ENCODE assay signal across 11 mouse cellular contexts in genomic region chr12:3811596-3811995, GRCm38 (mm10). TPM values are rescaled to one million over a fixed set of nuclear protein-coding genes. Genes with fewer than 3 reads are reported as not detected.
A peak's percentile ranks its signal among the peaks of the same experiment; 100 is the strongest.
DNase-seq lines count a peak whose midpoint lies in the region; ATAC-seq lines count a peak whose summit lies in the region.
"Had no signal": no experiment of that assay in that cellular context is flagged by ENCODE, and none has a peak within 500 bp of the region (broad histone marks: within the 10 kb centered on the region; RNA-seq: fewer than 3 reads in every experiment).

No protein-coding gene starts in this region.

- no peak for ATAC-seq in heart, embryonic 13.5 days (ENCODE audit: extremely low read depth, insufficient number of reproducible peaks, low FRiP score, low TSS enrichment)
- ATAC-seq in megakaryocyte, adult 5-6 weeks (ENCODE audit: poor library complexity, severe bottlenecking) = no peak
- no peak for ATAC-seq in intestine, embryonic 16.5 days
- ATAC-seq in neural tube, embryonic 15.5 days (ENCODE audit: low FRiP score) = no peak
- no peak for ATAC-seq in frontal cortex, adult (ENCODE audit: low TSS enrichment)
- ATAC-seq: forebrain, embryonic 14.5 days had no signal

- peaks cover 15% of the 10 kb centered on the region for H3K36me3 ChIP-seq in heart, embryonic 13.5 days
- H3K36me3 ChIP-seq in megakaryocyte, embryonic 14.5 days (replicated peaks; ENCODE audit: low read length) = peaks cover 47% of the 10 kb centered on the region
- H3K36me3 ChIP-seq in intestine, embryonic 16.5 days (ENCODE audit: control insufficient read depth, insufficient read depth, low read length) = 0 out of 2 replicates have a peak, but pooled peaks cover 2% of the 10 kb centered on the region
- no peaks in the 10 kb centered on the region for H3K36me3 ChIP-seq in neural tube, embryonic 15.5 days

- H3K4me1 ChIP-seq in heart, embryonic 13.5 days = peaks cover 80% of the 10 kb centered on the region
- H3K4me1 ChIP-seq in megakaryocyte, embryonic 14.5 days = peaks cover 85% of the 10 kb centered on the region
- H3K4me1 ChIP-seq in intestine, embryonic 16.5 days (ENCODE audit: control insufficient read depth, insufficient read depth, low read length) = peaks cover 56% of the 10 kb centered on the region
- peaks cover 66% of the 10 kb centered on the region for H3K4me1 ChIP-seq in neural tube, embryonic 15.5 days

- 0 out of 2 replicates have a peak overlapping the region, but pooled peaks have one; percentile 14 for H3K4me3 ChIP-seq in heart, embryonic 13.5 days
- H3K4me3 ChIP-seq in megakaryocyte, embryonic 14.5 days (replicated peaks) = peak overlapping the region; percentile 82
- H3K4me3 ChIP-seq in intestine, embryonic 16.5 days (ENCODE audit: low read length) = no peak overlapping the region
- H3K4me3 ChIP-seq in neural tube, embryonic 15.5 days (replicated peaks) = no peak overlapping the region
- H3K4me3 ChIP-seq: myocyte had no signal

- no peaks in the 10 kb centered on the region for H3K27me3 ChIP-seq in heart, embryonic 13.5 days (replicated peaks)
- H3K27me3 ChIP-seq in megakaryocyte, embryonic 14.5 days (replicated peaks) = no peaks in the 10 kb centered on the region
- H3K27me3 ChIP-seq in intestine, embryonic 16.5 days (replicated peaks; ENCODE audit: control insufficient read depth, insufficient read depth, low read length) = no peaks in the 10 kb centered on the region
- no peaks in the 10 kb centered on the region for H3K27me3 ChIP-seq in neural tube, embryonic 15.5 days (replicated peaks)

- peak overlapping the region; percentile 60; the same call in 1 of the 2 replicates for H3K9ac ChIP-seq in heart, embryonic 13.5 days
- H3K9ac ChIP-seq in intestine, embryonic 16.5 days (ENCODE audit: low read depth, low read length) = peak overlapping the region; percentile 52
- H3K9ac ChIP-seq in neural tube, embryonic 15.5 days (replicated peaks) = no peak overlapping the region

- no peak for DNase-seq in heart, postnatal 25 days (ENCODE audit: low spot score)
- no peak for DNase-seq in urinary bladder, adult 2 months (ENCODE audit: low spot score)
- DNase-seq: thymus, postnatal 25 days had no signal

- H3K4me2 ChIP-seq in heart, embryonic 13.5 days = peak overlapping the region; percentile 73
- peak overlapping the region; percentile 1; the same call in 1 of the 2 replicates for H3K4me2 ChIP-seq in intestine, embryonic 16.5 days (ENCODE audit: low read depth, low read length)
- H3K4me2 ChIP-seq in neural tube, embryonic 15.5 days = peak overlapping the region; percentile 82

- intact Hi-C loops in heart, postnatal 25 days (cut with DNase I) = loop anchor here (2.0 kb wide), 1 partner anchor 21 kb away; no protein-coding TSS in a partner anchor

- H3K9me3 ChIP-seq in heart, embryonic 13.5 days = no peaks in the 10 kb centered on the region
- no peaks in the 10 kb centered on the region for H3K9me3 ChIP-seq in megakaryocyte, embryonic 14.5 days
- no peaks in the 10 kb centered on the region for H3K9me3 ChIP-seq in intestine, embryonic 16.5 days (ENCODE audit: control insufficient read depth, low read length)
- no peaks in the 10 kb centered on the region for H3K9me3 ChIP-seq in neural tube, embryonic 15.5 days (replicated peaks)

- peak overlapping the region; percentile 62 for H3K27ac ChIP-seq in heart, embryonic 13.5 days (replicated peaks)
- H3K27ac ChIP-seq in intestine, embryonic 16.5 days (ENCODE audit: low read length) = peak overlapping the region; percentile 47; the same call in 1 of the 2 replicates
- H3K27ac ChIP-seq in neural tube, embryonic 15.5 days (replicated peaks) = peak overlapping the region; percentile 25; the same call in 1 of the 2 replicates

- 31% methylated on average over 5 of the region's 5 CpGs for WGBS in heart, embryonic 13.5 days
- WGBS in intestine, embryonic 16.5 days = 20% methylated on average over 5 of the region's 5 CpGs
- WGBS in neural tube, embryonic 15.5 days = 37% methylated on average over 5 of the region's 5 CpGs

RNA-seq across cellular contexts. Expression of gene Dnmt3a, which starts 5.8 kb away (rescaled TPM):
- polyA plus RNA-seq in heart, embryonic 13.5 days (2015; fragmentation: Nextera tagmentation; extraction: Ambion mirVana) = 94.2 and 108 TPM in 2 replicates
- 10 to 100 TPM; 85.3 to 95.1 TPM for total RNA-seq in heart, postnatal 25 days (2021)
- polyA plus RNA-seq in megakaryocyte, embryonic 14.5 days (2012; ENCODE audit: insufficient read depth, low replicate concordance) = 27.5 and 30.1 TPM in 2 replicates
- total RNA-seq in megakaryocyte, adult 5-6 weeks (2015) = 3.5 and 5.5 TPM in 2 replicates
- total RNA-seq in megakaryocyte, adult 5-6 weeks (2017) = 5.3 and 13.8 TPM in 2 replicates
- 52.8 and 53.8 TPM in 2 replicates for polyA plus RNA-seq in intestine, embryonic 16.5 days (2015; fragmentation: Nextera tagmentation; extraction: Ambion mirVana)
- 116 and 134 TPM in 2 replicates for polyA plus RNA-seq in neural tube, embryonic 15.5 days (2015; fragmentation: Nextera tagmentation; extraction: Ambion mirVana)
- 14.8 and 16.6 TPM in 2 replicates for polyA plus RNA-seq in urinary bladder, adult 2 months (2012; rRNA removed)

Comparison
In these comparisons a context has a peak if more than half of its experiments do, and no peak if none do; other contexts are left out.
1. H3K4me2 ChIP-seq: peak in every context shown above with its lines; median percentile 82 in neural tube, embryonic 15.5 days; 73 in heart, embryonic 13.5 days; 1 in intestine, embryonic 16.5 days.
2. H3K4me3 ChIP-seq: peak in heart, embryonic 13.5 days (single experiment) and megakaryocyte, embryonic 14.5 days (single experiment); none in intestine, embryonic 16.5 days (single experiment) and neural tube, embryonic 15.5 days (single experiment).
3. Peak in every context shown above with its lines, with median percentiles within 50 percentile points of each other: H3K27ac ChIP-seq.